Mouse (Mus musculus): ENCODE measurements around the gene Ssrp1.

GRCm38 (mm10) chr2:85034169-85034568 is 2.9 kb upstream of the Ssrp1 start:
- TF ChIP-seq CTCF (IDR thresholded peaks at IDR 0.05; ENCODE audit: borderline replicate concordance, control insufficient read depth, extremely low read depth, insufficient read depth, low read length, poor library complexity) (no peak), POLR2A (IDR thresholded peaks at IDR 0.05; ENCODE audit: control insufficient read depth, extremely low read depth, insufficient read depth, low read length, poor library complexity) (no peak)
